Mouse (Mus musculus) small intestine, adult 2 months (tissue): ENCODE data around the gene Dapl1.

ENCODE experiments used
- CTCF ChIP-seq: fragments of 200-500 bp; IDR thresholded peaks from 2 replicates; pipeline ENCODE4 v1.5.1; 2012; ENCODE audit warnings: low read depth, mild to moderate bottlenecking, control low read depth, inconsistent platforms, low read length, moderate library complexity, mixed read lengths; ENCODE audit not compliant: insufficient replicate concordance, insufficient read length; ENCODE audit errors: extremely low read depth
- POLR2A ChIP-seq: fragments of 200-500 bp; IDR thresholded peaks from 2 replicates; pipeline ENCODE4 v1.6.1; 2012; ENCODE audit warnings: low read depth, mild to moderate bottlenecking, control low read depth, inconsistent platforms, low read length, moderate library complexity

GRCm38 (mm10) chr2:59441681-59442080 is 42.8 kb upstream of the Dapl1 start:
- no peak for TF ChIP-seq CTCF
- TF ChIP-seq POLR2A: no peak
